Mouse (Mus musculus) MEL (cell line): Measurements from ENCODE around the gene Prdx3.

Source experiments
- CTCF ChIP-seq, 3 experiments: IDR thresholded peaks in 2 of 3; conservative IDR thresholded peaks in 1 of 3; 2 replicates each; pipeline ENCODE4 v1.5.1; 2011 to 2012; ENCODE audit warnings: low read length in 3 of 3, low read depth in 2 of 3, mild to moderate bottlenecking in 2 of 3, improper control_type of control experiment in 1 of 3, inconsistent platforms in 1 of 3, mixed read lengths in 1 of 3, moderate library complexity in 1 of 3; ENCODE audit not compliant: control insufficient read depth in 1 of 3, insufficient read depth in 1 of 3, poor library complexity in 1 of 3, severe bottlenecking in 1 of 3
- EP300 ChIP-seq, 2 experiments: IDR thresholded peaks; 2 replicates each; pipeline ENCODE4 v1.6.1; 2011; ENCODE audit warnings: improper control_type of control experiment in 2 of 2, low read length in 2 of 2, low read depth in 1 of 2, mild to moderate bottlenecking in 1 of 2
- GATA1 ChIP-seq: IDR thresholded peaks from 2 replicates; pipeline ENCODE4 v1.6.1; 2011; ENCODE audit warnings: low read depth, low read length, improper control_type of control experiment
- HCFC1 ChIP-seq: IDR thresholded peaks from 2 replicates; pipeline ENCODE4 v1.6.1; 2012; ENCODE audit warnings: low read depth, mild to moderate bottlenecking, inconsistent platforms, low read length, improper control_type of control experiment, moderate library complexity
- MAX ChIP-seq: IDR thresholded peaks from 2 replicates; pipeline ENCODE4 v1.6.1; 2011; ENCODE audit warnings: low read length, improper control_type of control experiment
- POLR2A ChIP-seq, 2 experiments: IDR thresholded peaks; 2 replicates each; pipeline ENCODE4 v1.6.1; 2011 to 2012; ENCODE audit warnings: low read length in 2 of 2, mild to moderate bottlenecking in 2 of 2, control low read depth in 1 of 2, improper control_type of control experiment in 1 of 2, low read depth in 1 of 2, moderate library complexity in 1 of 2; ENCODE audit not compliant: control insufficient read depth in 1 of 2, insufficient read depth in 1 of 2, poor library complexity in 1 of 2
- TBP ChIP-seq: IDR thresholded peaks from 2 replicates; pipeline ENCODE4 v1.8.0; 2011; ENCODE audit warnings: low read depth, low read length, improper control_type of control experiment
- USF1 ChIP-seq: IDR thresholded peaks from 2 replicates; pipeline ENCODE4 v1.6.1; 2014; ENCODE audit warnings: low read depth, mild to moderate bottlenecking, inconsistent platforms, low read length, improper control_type of control experiment, moderate library complexity

- TF ChIP-seq GATA1, result no peak
- no peak for TF ChIP-seq USF1
- no peak for TF ChIP-seq TBP
- TF ChIP-seq MAX, result no peak
- TF ChIP-seq CTCF (IDR thresholded peaks at IDR 0.05 in 2 of 3, conservative IDR thresholded peaks at IDR 0.05 in 1 of 3; ENCODE audit: control insufficient read depth in 1 of 3, insufficient read depth in 1 of 3, low read depth in 2 of 3, low read length in 3 of 3, poor library complexity in 1 of 3, severe bottlenecking in 1 of 3), result no peak
- no peak for TF ChIP-seq POLR2A (IDR thresholded peaks at IDR 0.05; ENCODE audit: control insufficient read depth in 1 of 2, insufficient read depth in 1 of 2, low read depth in 1 of 2, low read length in 2 of 2, poor library complexity in 1 of 2)
- no peak for TF ChIP-seq EP300 (IDR thresholded peaks at IDR 0.05; ENCODE audit: low read depth in 1 of 2, low read length in 2 of 2)
- TF ChIP-seq HCFC1, result no peak
These were observed 40.9 kb upstream of the Prdx3 start for GRCm38 (mm10) chr19:60915236-60915635.
